Mouse (Mus musculus) kidney, adult 18-20 months (tissue): ENCODE data around the gene Trpm4.
A peak's percentile ranks its signal among the peaks of the same experiment; 100 is the strongest.

Source experiments
- DNase-seq: peaks from one replicate; pipeline ENCODE4 v3.0.0; 2021

Trpm4 gene

GRCm38 (mm10) chr7:45343543-45343942 lies 10.0 kb upstream of the Trpm4 start:
- DNase-seq = no peak

- no peak for DNase-seq
These were observed 8.5 kb upstream of the Trpm4 start for GRCm38 (mm10) chr7:45342081-45342480.

GRCm38 (mm10) chr7:45341303-45341702 lies 7.7 kb upstream of the Trpm4 start:
- peak; percentile 73 for DNase-seq

GRCm38 (mm10) chr7:45340669-45341068 lies 7.1 kb upstream of the Trpm4 start:
- DNase-seq = peak; percentile 42

GRCm38 (mm10) chr7:45340066-45340442 lies 6.5 kb upstream of the Trpm4 start:
- no peak for DNase-seq

GRCm38 (mm10) chr7:45339410-45340065 lies 6.0 kb upstream of the Trpm4 start:
- peak; percentile 72 for DNase-seq

- DNase-seq = peak; percentile 50
These were observed 4.8 kb upstream of the Trpm4 start for GRCm38 (mm10) chr7:45338161-45338911.

- no peak for DNase-seq
These were observed 3.9 kb upstream of the Trpm4 start for GRCm38 (mm10) chr7:45337469-45337868.

GRCm38 (mm10) chr7:45336319-45336718 lies 2.7 kb upstream of the Trpm4 start:
- DNase-seq = no peak

- no peak for DNase-seq
These were observed 1.5 kb upstream of the Trpm4 start, which contains the start of gene Hrc for GRCm38 (mm10) chr7:45335056-45335455. Gene Hrc (plus strand): TSS chr7:45335290.

- DNase-seq = no peak
These were observed 1.0 kb upstream of the Trpm4 start for GRCm38 (mm10) chr7:45334605-45335004.

GRCm38 (mm10) chr7:45332685-45333425 lies 725 bp downstream of the Trpm4 start:
- DNase-seq = peak; percentile 61

- no peak for DNase-seq
These were observed 2.1 kb downstream of the Trpm4 start for GRCm38 (mm10) chr7:45331502-45331901.

GRCm38 (mm10) chr7:45328841-45329475 lies 4.6 kb downstream of the Trpm4 start:
- DNase-seq = no peak

- no peak for DNase-seq
These were observed 7.8 kb downstream of the Trpm4 start for GRCm38 (mm10) chr7:45325800-45326199.

- no peak for DNase-seq
These were observed 10.5 kb downstream of the Trpm4 start for GRCm38 (mm10) chr7:45323069-45323468.

GRCm38 (mm10) chr7:45322245-45322644 lies 11.3 kb downstream of the Trpm4 start:
- no peak for DNase-seq

GRCm38 (mm10) chr7:45316536-45316935 lies 17.0 kb downstream of the Trpm4 start:
- DNase-seq = no peak

GRCm38 (mm10) chr7:45315182-45315701 lies 18.3 kb downstream of the Trpm4 start:
- peak; percentile 64 for DNase-seq

- DNase-seq = no peak
These were observed 20.1 kb downstream of the Trpm4 start for GRCm38 (mm10) chr7:45313495-45313894.

- no peak for DNase-seq
These were observed 20.7 kb downstream of the Trpm4 start for GRCm38 (mm10) chr7:45312686-45313453.

GRCm38 (mm10) chr7:45312023-45312422 lies 21.6 kb downstream of the Trpm4 start:
- no peak for DNase-seq
